Mouse (Mus musculus): ENCODE measurements at regions not wholly inside any gene's neighbourhood (a gene's known extent, or its start where the extent isn't known, plus 50 kb on each side); places are given as distances from the start of the nearest gene placed in this dataset.
A peak's percentile ranks its signal among the peaks of the same experiment; 100 is the strongest.

- H3K27ac ChIP-seq (ENCODE audit: insufficient read depth, low read depth, low read length) = no peak overlapping the region
- H3K4me3 ChIP-seq (ENCODE audit: insufficient read depth, low read depth, low read length) = no peak overlapping the region
- H3K4me1 ChIP-seq (ENCODE audit: control insufficient read depth, insufficient read depth, low read length) = peaks cover 15% of the 10 kb centered on the region; the same call in 1 of the 2 replicates
- no peak for TF ChIP-seq POLR2A (IDR thresholded peaks at IDR 0.05; ENCODE audit: insufficient read depth, low read depth, low read length)
- TF ChIP-seq CTCF (IDR thresholded peaks at IDR 0.05; ENCODE audit: insufficient read depth, low read depth, low read length) = no peak
- WGBS = 57% methylated on average over 1 of the region's 1 CpGs
These were observed 106.3 kb downstream of the 2410131K14Rik start for GRCm38 (mm10) chr5:118351301-118351700.

- 78% methylated on average over 4 of the region's 4 CpGs for WGBS
- Histone ChIP-seq H3K27ac (ENCODE audit: insufficient read depth, low read depth, low read length) (no peak overlapping the region), H3K4me3 (ENCODE audit: insufficient read depth, low read depth, low read length) (no peak overlapping the region), H3K4me1 (ENCODE audit: control insufficient read depth, insufficient read depth, low read length) (peaks cover 15% of the 10 kb centered on the region; the same call in 1 of the 2 replicates)
- TF ChIP-seq POLR2A (IDR thresholded peaks at IDR 0.05; ENCODE audit: insufficient read depth, low read depth, low read length) (no peak), CTCF (IDR thresholded peaks at IDR 0.05; ENCODE audit: insufficient read depth, low read depth, low read length) (no peak)
These were observed 107.1 kb downstream of the 2410131K14Rik start for GRCm38 (mm10) chr5:118352142-118352541.

- TF ChIP-seq CTCF (IDR thresholded peaks at IDR 0.05; ENCODE audit: insufficient read depth, low read depth, low read length) (no peak), POLR2A (IDR thresholded peaks at IDR 0.05; ENCODE audit: insufficient read depth, low read depth, low read length) (no peak)
- Histone ChIP-seq H3K4me3 (ENCODE audit: insufficient read depth, low read depth, low read length) (no peak overlapping the region), H3K27ac (ENCODE audit: insufficient read depth, low read depth, low read length) (no peak overlapping the region), H3K4me1 (ENCODE audit: control insufficient read depth, insufficient read depth, low read length) (peaks cover 15% of the 10 kb centered on the region; the same call in 1 of the 2 replicates)
- WGBS = 64% methylated on average over 6 of the region's 6 CpGs
These were observed 108.0 kb downstream of the 2410131K14Rik start for GRCm38 (mm10) chr5:118353061-118353460.

GRCm38 (mm10) chr5:118353689-118354088, 108.7 kb downstream of the 2410131K14Rik start:
- TF ChIP-seq POLR2A (IDR thresholded peaks at IDR 0.05; ENCODE audit: insufficient read depth, low read depth, low read length) (no peak), CTCF (IDR thresholded peaks at IDR 0.05; ENCODE audit: insufficient read depth, low read depth, low read length) (no peak)
- Histone ChIP-seq H3K4me3 (ENCODE audit: insufficient read depth, low read depth, low read length) (no peak overlapping the region), H3K4me1 (ENCODE audit: control insufficient read depth, insufficient read depth, low read length) (peaks cover 15% of the 10 kb centered on the region; the same call in 1 of the 2 replicates), H3K27ac (ENCODE audit: insufficient read depth, low read depth, low read length) (no peak overlapping the region)
- WGBS = 38% methylated on average over 9 of the region's 9 CpGs

- no peak for TF ChIP-seq CTCF (IDR thresholded peaks at IDR 0.05; ENCODE audit: insufficient read depth, low read depth, low read length)
- TF ChIP-seq POLR2A (IDR thresholded peaks at IDR 0.05; ENCODE audit: insufficient read depth, low read depth, low read length) = no peak
- H3K4me1 ChIP-seq (ENCODE audit: control insufficient read depth, insufficient read depth, low read length) = peaks cover 15% of the 10 kb centered on the region; the same call in 1 of the 2 replicates
- WGBS = 52% methylated on average over 5 of the region's 5 CpGs
- H3K4me3 ChIP-seq (ENCODE audit: insufficient read depth, low read depth, low read length) = no peak overlapping the region
- H3K27ac ChIP-seq (ENCODE audit: insufficient read depth, low read depth, low read length) = no peak overlapping the region
These were observed 109.1 kb downstream of the 2410131K14Rik start for GRCm38 (mm10) chr5:118354127-118354526.

- H3K4me3 ChIP-seq (ENCODE audit: insufficient read depth, low read depth, low read length) = no peak overlapping the region
- TF ChIP-seq POLR2A (IDR thresholded peaks at IDR 0.05; ENCODE audit: insufficient read depth, low read depth, low read length) = no peak
- no peak for TF ChIP-seq CTCF (IDR thresholded peaks at IDR 0.05; ENCODE audit: insufficient read depth, low read depth, low read length)
- H3K4me1 ChIP-seq (ENCODE audit: control insufficient read depth, insufficient read depth, low read length) = peaks cover 15% of the 10 kb centered on the region
- 66% methylated on average over 3 of the region's 3 CpGs for WGBS
- no peak overlapping the region for H3K27ac ChIP-seq (ENCODE audit: insufficient read depth, low read depth, low read length)
These were observed 109.8 kb downstream of the 2410131K14Rik start for GRCm38 (mm10) chr5:118354871-118355270.

- WGBS = 75% methylated on average over 5 of the region's 5 CpGs
- no peak overlapping the region for H3K4me3 ChIP-seq (ENCODE audit: insufficient read depth, low read depth, low read length)
- no peak overlapping the region for H3K27ac ChIP-seq (ENCODE audit: insufficient read depth, low read depth, low read length)
- TF ChIP-seq CTCF (IDR thresholded peaks at IDR 0.05; ENCODE audit: insufficient read depth, low read depth, low read length) (no peak), POLR2A (IDR thresholded peaks at IDR 0.05; ENCODE audit: insufficient read depth, low read depth, low read length) (no peak)
- peaks cover 18% of the 10 kb centered on the region for H3K4me1 ChIP-seq (ENCODE audit: control insufficient read depth, insufficient read depth, low read length)
These were observed 110.3 kb downstream of the 2410131K14Rik start for GRCm38 (mm10) chr5:118355287-118355686.

- Histone ChIP-seq H3K27ac (ENCODE audit: insufficient read depth, low read depth, low read length) (no peak overlapping the region), H3K4me1 (ENCODE audit: control insufficient read depth, insufficient read depth, low read length) (peaks cover 23% of the 10 kb centered on the region), H3K4me3 (ENCODE audit: insufficient read depth, low read depth, low read length) (no peak overlapping the region)
- TF ChIP-seq POLR2A (IDR thresholded peaks at IDR 0.05; ENCODE audit: insufficient read depth, low read depth, low read length) (no peak), CTCF (IDR thresholded peaks at IDR 0.05; ENCODE audit: insufficient read depth, low read depth, low read length) (no peak)
- WGBS = 69% methylated on average over 11 of the region's 11 CpGs
These were observed 110.8 kb downstream of the 2410131K14Rik start for GRCm38 (mm10) chr5:118355691-118356337.

- WGBS = 40% methylated on average over 13 of the region's 13 CpGs
- TF ChIP-seq CTCF (IDR thresholded peaks at IDR 0.05; ENCODE audit: insufficient read depth, low read depth, low read length) (no peak), POLR2A (IDR thresholded peaks at IDR 0.05; ENCODE audit: insufficient read depth, low read depth, low read length) (no peak)
- H3K27ac ChIP-seq (ENCODE audit: insufficient read depth, low read depth, low read length) = 0 out of 2 replicates have a peak overlapping the region, but pooled peaks have one; percentile 25
- H3K4me3 ChIP-seq (ENCODE audit: insufficient read depth, low read depth, low read length) = no peak overlapping the region
- peaks cover 18% of the 10 kb centered on the region for H3K4me1 ChIP-seq (ENCODE audit: control insufficient read depth, insufficient read depth, low read length)
These were observed 114.8 kb downstream of the 2410131K14Rik start for GRCm38 (mm10) chr5:118359646-118360373.
